Mouse (Mus musculus) testis, adult 2 months (tissue): Measurements from ENCODE around the gene Kcnh3.

Source experiments
- CTCF ChIP-seq: fragments of 200-500 bp; IDR thresholded peaks from 2 replicates; pipeline ENCODE4 v1.5.1; 2012; ENCODE audit warnings: low read depth, mild to moderate bottlenecking, inconsistent platforms, low read length, moderate library complexity; ENCODE audit not compliant: control insufficient read depth, insufficient read depth, insufficient replicate concordance
- POLR2A ChIP-seq: fragments of 200-500 bp; IDR thresholded peaks from 2 replicates; pipeline ENCODE4 v1.6.1; 2012; ENCODE audit warnings: low read depth, mild to moderate bottlenecking, inconsistent platforms, low read length, moderate library complexity; ENCODE audit not compliant: control insufficient read depth

DNA sequence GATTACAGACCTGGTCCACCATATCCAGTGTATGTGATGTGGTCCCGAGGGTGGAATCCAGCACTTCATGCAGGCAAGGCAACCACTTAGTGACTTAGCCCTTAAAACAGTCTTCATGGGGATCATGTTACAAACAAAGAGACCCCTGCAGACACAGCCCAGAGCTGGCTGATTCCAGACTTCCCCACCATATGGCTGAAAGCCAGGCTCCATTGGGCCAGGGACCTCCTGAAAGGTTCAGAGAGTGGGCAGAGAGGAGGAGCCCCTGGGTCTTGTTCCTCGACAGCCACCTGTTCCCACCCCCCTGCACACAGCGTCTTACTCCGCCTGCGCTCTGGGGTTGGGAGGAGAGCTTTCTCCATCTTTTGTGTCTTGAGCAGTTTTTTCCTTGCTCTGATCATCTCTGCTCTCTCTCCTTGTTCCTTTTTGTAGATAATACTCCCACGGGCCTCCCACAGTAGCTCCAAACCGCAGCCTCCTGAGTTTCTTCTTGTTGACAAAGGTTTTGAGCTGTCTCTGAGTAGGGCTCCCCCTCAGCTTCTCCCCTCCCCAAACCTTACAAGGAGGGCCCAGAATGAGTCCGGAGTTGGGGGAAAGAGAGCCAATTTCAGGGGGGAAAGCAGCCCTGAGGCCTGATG is 3.2 kb upstream of the Kcnh3 start:
- no peak for TF ChIP-seq CTCF
- TF ChIP-seq POLR2A, result no peak
